Mouse (Mus musculus): Measurements from ENCODE around the gene Slc26a1. TPM values are rescaled to one million over a fixed set of nuclear protein-coding genes. Genes with fewer than 3 reads are reported as not detected.

Gene Slc26a1
- total RNA-seq, 2 experiments from 2014 or later, result not detected

DNA sequence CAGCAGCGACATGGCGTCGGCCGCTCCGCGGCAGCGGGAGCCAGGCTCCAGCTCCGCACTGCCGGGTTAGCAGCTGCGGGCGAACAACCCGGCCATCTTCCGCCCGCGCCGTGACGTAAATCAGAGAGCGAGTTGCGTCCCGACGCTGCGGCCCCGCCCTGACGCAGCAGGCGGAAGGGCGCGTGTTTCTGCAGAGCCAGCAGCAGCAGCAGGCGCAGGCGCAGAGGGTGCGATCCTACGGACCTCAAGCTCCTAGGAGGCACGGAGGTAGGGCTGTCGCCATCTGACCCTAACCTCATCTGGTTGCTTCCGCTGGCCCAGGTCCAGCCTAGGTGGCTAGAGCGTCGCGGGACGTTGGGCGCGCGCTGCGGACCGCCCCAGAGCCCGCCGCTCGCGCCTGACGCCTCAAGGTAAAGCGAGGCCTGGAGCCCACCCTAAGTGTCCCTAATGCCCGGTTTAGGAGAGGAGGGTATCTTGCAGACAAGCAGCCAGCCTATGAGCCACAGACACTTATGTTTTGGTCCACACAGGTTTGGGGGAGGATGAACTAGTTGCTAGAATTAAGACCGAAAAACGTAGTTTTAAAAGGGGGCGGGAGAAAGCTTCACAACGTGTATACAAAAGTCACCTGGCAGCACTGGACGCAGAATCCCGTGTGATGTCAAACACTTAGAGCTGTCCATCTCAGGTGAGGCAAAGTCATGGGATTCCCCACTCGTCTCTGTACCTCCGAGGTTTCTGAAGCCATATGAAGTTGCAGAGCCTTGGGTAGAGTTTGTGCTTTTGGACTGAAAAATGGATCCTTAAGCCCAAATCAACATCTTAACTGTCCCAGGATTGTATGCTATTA is 45.5 kb downstream of the Slc26a1 start, which contains the start of the genes Gak and Tmem175:
Gene Gak, minus strand, starts transcription at position 122 of the 850 bp plus-strand sequence.
Gene Tmem175, plus strand, starts transcription at position 137 of the 850 bp plus-strand sequence.
- intact Hi-C loops (cut with DNase I), result no loop called here
- DNase-seq, result peak; percentile 86 to 88

DNA sequence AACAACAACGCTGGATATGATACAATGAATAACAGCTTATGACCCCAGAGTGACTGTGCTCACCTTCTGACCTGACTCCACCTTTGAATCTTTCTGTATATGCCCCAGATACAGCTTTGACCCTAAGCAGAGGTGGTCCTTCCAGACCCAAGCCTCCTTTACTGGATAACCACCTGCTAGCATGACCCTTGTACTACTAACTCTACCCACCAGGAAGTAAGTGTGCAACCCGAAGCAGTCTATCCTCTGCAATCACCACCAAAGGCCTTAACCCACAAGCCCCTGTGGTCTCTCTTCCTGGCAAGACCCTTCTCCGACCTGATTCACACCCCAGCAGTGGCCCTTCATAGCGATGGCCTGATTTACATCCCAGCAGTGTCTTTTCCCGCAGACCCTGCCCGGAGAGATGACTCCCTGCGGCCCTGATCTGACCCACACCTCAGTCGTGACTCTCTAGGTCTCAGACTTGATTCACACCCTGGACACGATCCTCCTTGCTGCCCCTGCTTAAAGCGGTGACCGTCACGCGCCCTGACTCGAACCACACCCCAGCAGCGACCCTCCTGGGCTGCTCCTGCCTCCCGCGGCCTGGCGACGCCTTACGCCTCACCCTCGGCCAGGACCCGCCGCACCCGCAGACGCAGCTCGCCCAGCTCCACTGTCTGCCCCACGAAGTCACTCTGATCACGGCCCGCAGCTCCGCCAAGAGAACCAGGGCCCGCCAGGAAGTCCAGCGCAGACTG is 46.3 kb downstream of the Slc26a1 start:
- DNase-seq, result no peak
- intact Hi-C loops (cut with DNase I), result no loop called here

DNA sequence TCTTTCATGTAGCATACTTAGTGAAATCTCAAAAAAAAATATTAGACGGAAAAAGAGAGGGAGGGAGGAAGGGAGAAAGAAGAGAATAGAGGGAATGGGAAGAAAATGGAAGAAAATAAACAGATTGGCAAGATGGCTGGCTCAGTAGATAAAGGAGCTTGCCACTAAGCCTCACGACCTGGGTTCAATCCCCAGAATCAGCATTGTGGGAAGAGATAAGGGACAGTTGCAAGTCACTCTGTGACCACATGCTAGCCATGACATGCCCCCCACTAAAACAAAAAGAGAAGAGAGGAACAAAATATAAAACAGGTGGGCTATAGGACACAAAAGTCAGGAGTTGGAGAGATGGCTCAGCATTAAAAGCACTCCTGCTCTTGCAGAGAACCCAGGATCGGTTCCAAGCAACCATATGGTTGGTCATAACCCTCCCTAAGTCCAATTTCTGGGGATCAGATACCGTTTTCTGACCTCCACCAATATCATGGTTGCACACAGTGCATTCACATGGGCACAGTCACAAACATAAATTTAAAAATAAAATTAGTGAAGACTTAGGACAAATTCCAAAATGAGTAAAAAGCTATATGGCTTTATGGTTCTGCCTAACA is 49.2 kb downstream of the Slc26a1 start:
- no peak for DNase-seq
- intact Hi-C loops (cut with DNase I), result no loop called here

DNA sequence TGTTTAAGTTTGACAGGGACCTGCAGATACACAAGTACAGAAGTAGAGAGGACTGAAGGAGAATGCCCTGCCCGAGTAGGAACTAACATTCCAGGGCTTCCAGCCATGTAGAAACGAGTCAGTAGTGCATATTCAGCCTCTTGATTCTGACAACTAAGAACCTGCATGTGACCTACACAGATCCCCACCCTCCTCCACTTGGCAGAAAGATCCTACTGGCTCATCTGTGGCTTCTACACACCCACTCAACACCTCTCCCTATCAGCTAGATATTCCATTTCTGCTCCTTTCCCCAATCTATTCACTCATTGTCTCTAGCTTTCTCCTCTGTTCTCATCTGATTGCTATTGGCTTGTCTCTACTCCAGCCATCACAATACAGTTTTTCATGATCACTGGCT is 53.5 kb downstream of the Slc26a1 start:
- intact Hi-C loops (cut with DNase I), result no loop called here
- DNase-seq, result no peak

Other genes starting within 250 kb of the Slc26a1 start
- gene Atp5k, start 241.1 kb downstream of the Slc26a1 start, total RNA-seq (2021), result 100 to 1,000 TPM; 675 to 775 TPM
- gene Mfsd7a, start 226.7 kb downstream of the Slc26a1 start, total RNA-seq (2021), result 1 to 10 TPM in 1 of 2 experiments, under 1 TPM in 1; 0.66 to 1.1 TPM
- 10 to 100 TPM; 32.9 to 35.3 TPM for gene Pcgf3, start 214.3 kb downstream of the Slc26a1 start, total RNA-seq (2021)
- not detected for gene Cplx1, start 125.5 kb downstream of the Slc26a1 start, total RNA-seq (2021)
- 10 to 100 TPM; 11.1 to 13.1 TPM for gene Gak, start 45.8 kb downstream of the Slc26a1 start, total RNA-seq (2021)
- gene Tmem175, start 45.8 kb downstream of the Slc26a1 start, total RNA-seq (2021), result 1 to 10 TPM; 6.6 to 6.7 TPM
- 1 to 10 TPM; 7.2 to 8.9 TPM for gene Idua, start 15.2 kb downstream of the Slc26a1 start, total RNA-seq (2021)
- gene Dgkq, start 5.9 kb downstream of the Slc26a1 start, total RNA-seq (2021), result 1 to 10 TPM; 4.6 to 7.3 TPM
- 10 to 100 TPM; 25.6 to 34.7 TPM for gene Fgfrl1, start 16.8 kb upstream of the Slc26a1 start, total RNA-seq (2021)
- gene Rnf212, start 99.4 kb upstream of the Slc26a1 start, total RNA-seq (2021), result not detected
- gene Tmed11, start 119.8 kb upstream of the Slc26a1 start, total RNA-seq (2021), result not detected
- not detected for gene Vmn2r8, start 133.3 kb upstream of the Slc26a1 start, total RNA-seq (2021)
- gene Vmn2r9, start 177.0 kb upstream of the Slc26a1 start, total RNA-seq (2021), result not detected

Measured in gastrocnemius, postnatal 36 days (tissue).